Mouse (Mus musculus) spleen, adult 2 months (tissue): Measurements from ENCODE around the gene Fis1. TPM values are rescaled to one million over a fixed set of nuclear protein-coding genes. Genes with fewer than 3 reads are reported as not detected.

Experiments
- DNase-seq, 2 experiments: peaks; one replicate each; pipeline versions ENCODE4 v3.0.0 to v3.0.0-alpha.2; 2012 to 2021; ENCODE audit warnings: low spot score in 2 of 2, low read depth in 1 of 2
- H3K27ac ChIP-seq: fragments of 200-500 bp; 2 replicates; pipeline ENCODE4 v1.5.1; 2012; ENCODE audit warnings: low read length, inconsistent platforms; ENCODE audit not compliant: insufficient read depth
- H3K27me3 ChIP-seq: fragments of 200-500 bp; 2 replicates; pipeline ENCODE4 v1.6.1; 2012; ENCODE audit warnings: mild to moderate bottlenecking, moderate library complexity, low read length, inconsistent platforms; ENCODE audit not compliant: control insufficient read depth, insufficient read depth
- H3K36me3 ChIP-seq: fragments of 200-500 bp; 2 replicates; pipeline ENCODE4 v1.6.1; 2012; ENCODE audit warnings: mild to moderate bottlenecking, low read length, inconsistent platforms; ENCODE audit not compliant: control insufficient read depth, insufficient read depth
- H3K4me1 ChIP-seq: fragments of 200-500 bp; 2 replicates; pipeline ENCODE4 v1.6.1; 2011; ENCODE audit warnings: inconsistent platforms; ENCODE audit not compliant: control insufficient read depth, insufficient read depth, insufficient read length
- H3K4me3 ChIP-seq: fragments of 200-500 bp; 2 replicates; pipeline ENCODE4 v1.5.1; 2011; ENCODE audit warnings: mild to moderate bottlenecking, inconsistent platforms; ENCODE audit not compliant: insufficient read depth, insufficient read length; ENCODE audit errors: extremely low read depth
- CTCF ChIP-seq: fragments of 200-500 bp; IDR thresholded peaks from 2 replicates; pipeline ENCODE4 v1.5.1; 2011; ENCODE audit warnings: mild to moderate bottlenecking, inconsistent platforms; ENCODE audit not compliant: insufficient read depth, insufficient read length, insufficient replicate concordance; ENCODE audit errors: extremely low read depth
- POLR2A ChIP-seq: fragments of 200-500 bp; IDR thresholded peaks from 2 replicates; pipeline ENCODE4 v1.6.1; 2011; ENCODE audit warnings: low read depth, low read length, inconsistent platforms
- WGBS: fragments of 180-500 bp; shearing (Covaris S2); methylation state at CpG from one replicate; pipeline ENCODE4 v1.1.7; 2018; 5-methylcytosine and 5-hydroxymethylcytosine counted together
- polyA plus RNA-seq: library from polyadenylated mRNA; depleted of rRNA; stranded (reverse); fragments of >200 nt; gene quantifications from 2 replicates; pipeline ENCODE4 v1.2.3, GENCODE M21; 2012

The Fis1 gene
- polyA plus RNA-seq, 1 experiment, result 130 TPM

DNA sequence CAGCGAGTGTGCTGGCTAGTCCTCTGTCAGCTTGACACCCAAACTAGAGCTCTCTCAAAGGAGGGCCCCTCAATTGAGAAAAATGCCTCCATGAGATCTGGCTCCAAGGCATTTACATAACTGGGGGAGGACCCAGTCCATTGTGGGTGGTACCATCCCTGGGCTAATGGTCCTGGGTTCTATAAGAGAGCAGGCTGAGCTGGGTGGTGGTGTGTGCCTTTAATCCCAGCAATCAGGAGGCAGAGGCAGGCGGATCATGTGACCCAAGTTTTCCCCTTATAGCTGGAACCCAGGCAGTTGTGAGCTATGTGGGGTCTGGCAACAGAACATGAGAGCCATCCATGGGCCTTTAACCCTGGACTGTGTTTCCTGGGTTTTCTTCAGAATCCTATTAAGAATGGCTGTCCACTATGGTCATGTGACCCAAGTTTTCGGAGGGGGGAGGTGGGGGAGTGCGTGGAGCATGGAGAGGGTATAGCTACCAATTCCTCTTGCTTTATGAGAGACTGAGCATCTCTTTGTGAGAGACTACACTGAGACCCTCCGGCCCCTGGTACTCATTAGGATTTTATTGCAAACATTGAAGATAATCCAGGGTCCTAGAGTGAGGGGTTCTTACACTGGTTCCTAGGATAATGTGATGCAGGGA is 8.4 kb downstream of the Fis1 start:
- H3K36me3 ChIP-seq, result peaks cover 23% of the 10 kb centered on the region
- 36% methylated on average over 5 of the region's 5 CpGs for WGBS
- H3K27me3 ChIP-seq, result no peaks in the 10 kb centered on the region
- no peak overlapping the region for H3K27ac ChIP-seq
- peak overlapping the region; percentile 86 for H3K4me3 ChIP-seq
- TF ChIP-seq POLR2A (no peak), CTCF (no peak)
- no peak for DNase-seq
- H3K4me1 ChIP-seq, result peaks cover 3% of the 10 kb centered on the region; the same call in 1 of the 2 replicates

DNA sequence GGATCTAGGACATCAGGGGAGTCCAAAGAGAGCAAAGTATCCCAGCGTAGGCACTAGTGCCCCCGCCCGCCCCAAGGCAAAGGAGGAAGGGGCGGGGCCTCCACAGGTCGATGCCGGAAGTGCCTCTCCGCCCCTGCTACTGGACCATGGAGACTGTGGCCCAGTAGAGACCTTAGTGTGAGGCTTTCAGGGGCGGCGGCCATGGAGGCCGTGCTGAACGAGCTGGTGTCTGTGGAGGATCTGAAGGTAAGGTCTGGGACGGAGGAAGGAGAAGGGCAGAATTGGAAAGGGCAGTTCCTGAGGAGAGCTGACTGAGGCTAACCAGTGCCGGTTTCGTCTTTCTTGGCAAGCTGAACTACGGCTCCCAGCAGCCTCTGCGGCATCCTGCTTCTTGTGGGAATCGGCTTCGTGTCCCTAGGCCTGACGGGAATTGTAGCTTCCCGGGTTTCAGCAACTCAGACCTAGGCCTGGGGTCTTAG is 8.9 kb downstream of the Fis1 start:
- H3K4me3 ChIP-seq, result peak overlapping the region; percentile 86
- TF ChIP-seq CTCF (no peak), POLR2A (peak; percentile 54; the same call in 1 of the 2 replicates)
- 2% methylated on average over 20 of the region's 20 CpGs for WGBS
- H3K36me3 ChIP-seq, result peaks cover 23% of the 10 kb centered on the region
- no peaks in the 10 kb centered on the region for H3K27me3 ChIP-seq
- DNase-seq, result peak; percentile 74 to 86
- peaks cover 3% of the 10 kb centered on the region; the same call in 1 of the 2 replicates for H3K4me1 ChIP-seq
- H3K27ac ChIP-seq, result peak overlapping the region; percentile 91

DNA sequence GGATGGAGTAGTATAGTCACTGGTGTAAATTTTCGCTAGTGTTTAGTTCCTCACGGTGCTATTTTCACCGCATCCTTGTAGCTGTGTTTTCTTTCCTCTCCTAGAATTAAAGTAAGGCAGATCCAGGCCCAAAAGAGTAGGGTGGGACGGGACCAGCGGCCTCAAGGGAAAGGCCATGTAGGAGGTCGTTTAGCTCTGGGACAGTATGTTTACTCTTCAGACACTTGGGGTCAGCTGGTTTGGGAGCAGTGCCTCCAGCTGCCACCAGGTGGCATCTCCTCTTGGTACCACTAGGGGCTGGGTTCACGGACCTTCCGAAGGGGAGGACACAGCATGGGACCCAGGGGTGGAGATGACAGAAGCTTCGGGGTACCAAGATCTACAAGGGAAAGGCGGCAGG is 9.4 kb downstream of the Fis1 start:
- peak; percentile 56 to 79 for DNase-seq
- H3K27me3 ChIP-seq, result no peaks in the 10 kb centered on the region
- peaks cover 3% of the 10 kb centered on the region; the same call in 1 of the 2 replicates for H3K4me1 ChIP-seq
- under 1% methylated on average over 10 of the region's 10 CpGs for whole genome bisulfite sequencing
- H3K4me3 ChIP-seq, result peak overlapping the region; percentile 86
- peak overlapping the region; percentile 91 for H3K27ac ChIP-seq
- TF ChIP-seq CTCF (peak; percentile 91; the same call in 1 of the 2 replicates), POLR2A (no peak)
- peaks cover 23% of the 10 kb centered on the region for H3K36me3 ChIP-seq

DNA sequence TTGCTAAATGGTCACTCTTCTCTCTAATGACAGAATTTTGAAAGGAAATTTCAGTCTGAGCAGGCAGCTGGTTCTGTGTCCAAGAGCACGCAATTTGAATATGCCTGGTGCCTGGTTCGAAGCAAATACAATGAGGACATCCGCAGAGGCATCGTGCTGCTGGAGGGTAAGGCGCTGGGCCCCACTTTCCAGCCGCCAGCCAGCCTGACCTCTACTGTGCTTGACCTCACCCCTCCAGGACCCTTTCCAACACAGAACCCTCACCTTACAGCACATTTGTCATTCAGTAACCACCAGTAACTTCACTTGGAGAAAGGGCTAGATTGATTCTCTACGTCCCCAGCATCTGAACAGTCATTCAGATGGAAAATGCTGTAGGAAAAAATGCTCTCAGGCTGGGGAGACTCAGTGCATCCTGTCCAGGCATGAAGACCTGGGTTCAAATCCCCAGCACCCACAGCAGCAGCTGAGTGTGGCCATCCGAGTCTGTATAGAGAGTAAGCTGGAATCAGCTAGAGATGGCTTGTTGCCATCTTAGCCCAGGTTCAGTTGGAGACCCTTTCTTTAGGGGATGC is 10.0 kb downstream of the Fis1 start:
- TF ChIP-seq POLR2A (no peak), CTCF (no peak)
- Histone ChIP-seq H3K27me3 (no peaks in the 10 kb centered on the region), H3K4me1 (peaks cover 3% of the 10 kb centered on the region; the same call in 1 of the 2 replicates), H3K4me3 (no peak overlapping the region), H3K36me3 (peaks cover 23% of the 10 kb centered on the region), H3K27ac (no peak overlapping the region)
- WGBS, result 76% methylated on average over 8 of the region's 8 CpGs
- no peak for DNase-seq

DNA sequence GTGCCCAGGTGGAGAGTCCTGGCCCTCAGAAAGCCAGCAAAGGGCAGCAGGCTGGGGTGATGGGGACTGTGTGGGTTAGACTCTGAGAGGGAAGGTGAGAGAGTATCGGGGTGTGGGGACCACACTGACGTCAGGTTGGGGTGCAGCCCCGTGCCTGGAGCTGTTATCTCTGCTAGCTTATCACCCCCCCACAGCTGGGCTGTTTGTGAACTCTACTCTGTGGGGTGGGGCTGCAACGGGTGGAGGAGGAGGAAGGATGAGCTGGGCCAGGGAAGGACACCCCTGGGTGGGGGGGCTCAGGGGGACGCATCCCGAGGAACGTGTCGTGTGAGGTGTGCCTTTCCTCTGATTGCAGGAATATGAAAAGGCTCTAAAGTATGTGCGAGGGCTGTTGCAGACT is 12.1 kb downstream of the Fis1 start:
- H3K27me3 ChIP-seq, result no peaks in the 10 kb centered on the region
- H3K27ac ChIP-seq, result no peak overlapping the region
- 81% methylated on average over 9 of the region's 9 CpGs for WGBS
- H3K36me3 ChIP-seq, result peaks cover 23% of the 10 kb centered on the region
- TF ChIP-seq POLR2A (no peak), CTCF (no peak)
- no peak for DNase-seq
- no peak overlapping the region for H3K4me3 ChIP-seq
- H3K4me1 ChIP-seq, result peaks cover 3% of the 10 kb centered on the region; the same call in 1 of the 2 replicates

DNA sequence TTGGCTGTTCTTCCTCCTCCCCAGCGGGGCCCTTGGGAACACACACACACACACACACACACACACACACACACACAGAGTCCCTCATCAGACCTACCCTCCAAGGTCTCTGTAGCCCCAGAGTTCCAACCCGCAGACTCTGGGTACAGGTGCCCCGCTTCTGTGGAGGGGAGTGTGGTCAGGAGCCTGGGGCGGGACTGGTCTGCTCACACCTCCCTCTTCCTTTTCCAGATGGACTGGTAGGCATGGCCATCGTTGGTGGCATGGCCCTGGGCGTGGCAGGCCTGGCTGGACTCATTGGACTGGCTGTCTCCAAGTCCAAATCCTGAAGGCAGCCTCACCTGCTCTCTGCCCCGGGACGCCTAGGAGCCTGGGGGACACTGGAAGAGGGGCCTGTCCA is 12.6 kb downstream of the Fis1 start:
- Histone ChIP-seq H3K27ac (no peak overlapping the region), H3K36me3 (peaks cover 23% of the 10 kb centered on the region), H3K4me3 (no peak overlapping the region), H3K4me1 (peaks cover 3% of the 10 kb centered on the region; the same call in 1 of the 2 replicates), H3K27me3 (no peaks in the 10 kb centered on the region)
- DNase-seq, result no peak
- 78% methylated on average over 8 of the region's 8 CpGs for WGBS
- no peak for TF ChIP-seq POLR2A
- no peak for TF ChIP-seq CTCF

DNA sequence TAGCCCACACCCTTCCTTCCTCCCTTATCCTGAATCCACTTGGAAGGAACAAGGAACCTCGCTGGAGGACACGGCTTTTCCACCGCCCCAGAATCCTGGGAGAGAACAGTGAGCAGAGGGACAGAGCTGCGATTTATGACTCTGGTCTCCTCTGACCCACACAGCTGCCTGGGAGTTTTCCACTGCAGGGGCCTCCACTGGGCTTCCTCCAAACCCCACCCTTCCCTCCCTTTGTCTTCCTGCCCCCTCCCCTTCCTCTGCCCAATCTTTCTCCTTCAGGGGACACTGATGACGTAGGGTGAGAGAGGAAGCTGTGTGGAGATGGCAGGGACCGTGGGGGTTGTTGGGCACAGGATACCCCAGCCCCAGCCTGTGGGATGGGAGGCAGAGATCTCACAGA is 13.3 kb downstream of the Fis1 start, which contains the start of gene Cldn15:
Cldn15 (plus strand) TSS at position 286 of the 400 bp plus-strand sequence.
- H3K4me1 ChIP-seq, result peaks cover 3% of the 10 kb centered on the region; the same call in 1 of the 2 replicates
- 84% methylated on average over 6 of the region's 6 CpGs for WGBS
- TF ChIP-seq POLR2A (no peak), CTCF (no peak)
- H3K27ac ChIP-seq, result no peak within 1 kb of the TSS
- H3K36me3 ChIP-seq, result peaks cover 23% of the 10 kb centered on the region
- no peak for DNase-seq
- H3K27me3 ChIP-seq, result no peaks in the 10 kb centered on the region
- no peak within 1 kb of the TSS for H3K4me3 ChIP-seq
